Mouse (Mus musculus) brain, embryonic 14.5 days (tissue): ENCODE measurements around the gene Olfr3. TPM values are rescaled to one million over a fixed set of nuclear protein-coding genes. Genes with fewer than 3 reads are reported as not detected.

Source experiments
- DNase-seq: peaks from one replicate; pipeline ENCODE4 v3.0.0-alpha.2; 2011; ENCODE audit warnings: low read depth
- CTCF ChIP-seq: fragments of 200-500 bp; IDR thresholded peaks from 2 replicates; pipeline ENCODE4 v1.5.1; 2012; ENCODE audit warnings: inconsistent platforms, mild to moderate bottlenecking, moderate library complexity, borderline replicate concordance; ENCODE audit not compliant: insufficient read depth, insufficient read length; ENCODE audit errors: extremely low read depth
- POLR2A ChIP-seq: fragments of 200-500 bp; IDR thresholded peaks from 2 replicates; pipeline ENCODE4 v1.6.1; 2012; ENCODE audit warnings: mild to moderate bottlenecking, inconsistent platforms, borderline replicate concordance; ENCODE audit not compliant: poor library complexity, insufficient read depth, insufficient read length, severe bottlenecking; ENCODE audit errors: extremely low read depth
- polyA plus RNA-seq: library from polyadenylated mRNA; depleted of rRNA; stranded (reverse); fragments of >200 nt; gene quantifications from 2 replicates; pipeline ENCODE4 v1.2.3, GENCODE M21; 2012; rRNA removed

The Olfr3 gene
- polyA plus RNA-seq: not detected in 2 replicates

- DNase-seq: no peak
- TF ChIP-seq CTCF (no peak), POLR2A (no peak)
These were observed at the start of gene Olfr3 for GRCm38 (mm10) chr2:36816932-36817331. Olfr3 (minus strand) TSS chr2:36817032.

GRCm38 (mm10) chr2:36862560-36862959, 45.7 kb upstream of the Olfr3 start, which contains the start of gene Olfr351:
Olfr351 (minus strand) TSS chr2:36862660.
- TF ChIP-seq CTCF (no peak), POLR2A (no peak)
- DNase-seq: no peak

DNA sequence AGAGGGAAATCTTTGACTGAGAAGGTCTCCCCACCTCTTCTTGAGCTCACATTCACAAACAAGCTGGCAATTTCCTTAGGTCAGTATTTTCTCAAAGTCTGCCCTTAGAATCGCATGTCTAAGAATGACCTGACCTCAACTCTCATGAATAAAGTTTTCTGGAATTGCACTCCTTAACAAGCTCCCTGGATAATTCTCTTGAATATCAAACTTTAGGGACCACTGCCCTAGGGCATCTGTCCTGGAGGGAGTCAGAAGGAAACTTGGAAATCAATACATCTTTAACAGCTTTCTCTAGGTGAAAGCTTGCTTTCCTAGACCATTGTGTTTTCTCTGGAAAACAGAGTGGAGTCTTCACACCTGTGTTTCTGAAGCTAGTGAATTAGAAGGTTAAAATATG, 29.2 kb upstream of the Olfr3 start, which contains the start of gene Olfr350:
Gene Olfr350 (plus strand): TSS at position 301 of the 400 bp plus-strand sequence.
- TF ChIP-seq POLR2A: no peak
- no peak for TF ChIP-seq CTCF
- no peak for DNase-seq

DNA sequence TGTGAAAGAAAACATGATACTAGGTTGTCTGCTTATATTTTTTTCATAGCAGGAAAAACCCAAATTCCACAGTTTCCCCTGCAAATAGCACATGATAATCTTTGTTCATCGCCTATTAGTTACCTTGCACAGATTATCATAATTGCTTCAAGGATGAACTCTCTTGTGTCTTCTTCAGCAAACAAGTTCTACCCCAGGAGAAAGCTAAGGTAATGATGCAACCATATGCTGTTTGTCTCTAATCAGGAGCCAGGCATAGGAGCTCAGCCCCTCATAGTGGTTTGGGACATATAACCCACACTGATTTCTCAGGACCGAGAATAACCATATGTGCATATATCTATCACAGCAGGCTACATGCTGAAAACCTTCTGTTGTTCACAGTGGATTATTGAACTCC, 26.6 kb downstream of the Olfr3 start, which contains the start of gene Olfr50:
Gene Olfr50 (plus strand): TSS at position 301 of the 400 bp plus-strand sequence.
- DNase-seq: no peak

GRCm38 (mm10) chr2:36783976-36784375, 32.9 kb downstream of the Olfr3 start, which contains the start of gene Olfr348:
Olfr348 (plus strand) TSS chr2:36784276.
- no peak for TF ChIP-seq POLR2A
- no peak for TF ChIP-seq CTCF
- DNase-seq: no peak

More for the DNA sequence above, 26.6 kb downstream of the Olfr3 start, which contains the start of gene Olfr50:
- TF ChIP-seq CTCF (no peak), POLR2A (no peak)

Other genes with a start within 250 kb of the Olfr3 start
- not detected in 2 replicates for gene Olfr345, start 177.0 kb downstream of the Olfr3 start, polyA plus RNA-seq
- gene Olfr346, start 131.2 kb downstream of the Olfr3 start, polyA plus RNA-seq: not detected in 2 replicates
- not detected in 2 replicates for gene Olfr347, start 85.1 kb downstream of the Olfr3 start, polyA plus RNA-seq
- gene Olfr348, start 32.8 kb downstream of the Olfr3 start, polyA plus RNA-seq: not detected in 2 replicates
- gene Olfr50, start 26.5 kb downstream of the Olfr3 start, polyA plus RNA-seq: not detected in 2 replicates
- gene Olfr350, start 29.3 kb upstream of the Olfr3 start, polyA plus RNA-seq: not detected in 2 replicates
- not detected in 2 replicates for gene Olfr351, start 45.6 kb upstream of the Olfr3 start, polyA plus RNA-seq
- not detected in 2 replicates for gene Olfr352, start 51.4 kb upstream of the Olfr3 start, polyA plus RNA-seq
- gene Olfr353, start 75.9 kb upstream of the Olfr3 start, polyA plus RNA-seq: not detected in 2 replicates
- not detected in 2 replicates for gene Olfr354, start 88.6 kb upstream of the Olfr3 start, polyA plus RNA-seq
- not detected in 2 replicates for gene Olfr355, start 111.9 kb upstream of the Olfr3 start, polyA plus RNA-seq
- not detected in 2 replicates for gene Olfr356, start 120.1 kb upstream of the Olfr3 start, polyA plus RNA-seq
- gene Olfr357, start 176.8 kb upstream of the Olfr3 start, polyA plus RNA-seq: not detected in 2 replicates
- not detected in 2 replicates for gene Olfr358, start 192.3 kb upstream of the Olfr3 start, polyA plus RNA-seq
- not detected in 2 replicates for gene Olfr360, start 248.7 kb upstream of the Olfr3 start, polyA plus RNA-seq